Mouse (Mus musculus) forebrain, embryonic 11.5 days (tissue): ENCODE results near the gene Otulin. TPM values are rescaled to one million over a fixed set of nuclear protein-coding genes. Genes with fewer than 3 reads are reported as not detected.
A peak's percentile ranks its signal among the peaks of the same experiment; 100 is the strongest.

Experiments
- ATAC-seq: fragments of 200-750 bp; cut with Nextera tagmentation; replicated peaks from 2 replicates; pipeline ENCODE4 v1.8.0; 2017; ENCODE audit warnings: moderate TSS enrichment; ENCODE audit not compliant: low FRiP score
- DNase-seq: peaks from one replicate; pipeline ENCODE4 v3.0.0-alpha.2; 2017; ENCODE audit warnings: low spot score
- H3K27ac ChIP-seq: fragments of 300-500 bp; sonication (generic); 2 replicates; pipeline ENCODE4 v1.5.1; 2014; ENCODE audit warnings: low read depth, low read length
- H3K27me3 ChIP-seq: fragments of 300-500 bp; sonication (generic); 2 replicates; pipeline ENCODE4 v1.6.1; 2014; ENCODE audit warnings: mild to moderate bottlenecking, low read length, mixed read lengths; ENCODE audit not compliant: control insufficient read depth, insufficient read depth
- H3K36me3 ChIP-seq: fragments of 300-500 bp; sonication (generic); 2 replicates; pipeline ENCODE4 v1.6.1; 2014; ENCODE audit warnings: mild to moderate bottlenecking, low read length, moderate library complexity, mixed read lengths; ENCODE audit not compliant: control insufficient read depth, insufficient read depth
- H3K4me1 ChIP-seq: fragments of 300-500 bp; sonication (generic); replicated peaks from 2 replicates; pipeline ENCODE4 v1.6.1; 2014; ENCODE audit warnings: low read length, mixed read lengths; ENCODE audit not compliant: control insufficient read depth, insufficient read depth
- H3K4me2 ChIP-seq: fragments of 300-500 bp; sonication (generic); 2 replicates; pipeline ENCODE4 v1.6.1; 2014; ENCODE audit warnings: low read depth, mild to moderate bottlenecking, low read length, moderate library complexity, mixed read lengths; ENCODE audit not compliant: severe bottlenecking
- H3K4me3 ChIP-seq: fragments of 300-500 bp; sonication (generic); 2 replicates; pipeline ENCODE4 v1.5.1; 2014; ENCODE audit warnings: low read depth, low read length
- H3K9ac ChIP-seq: fragments of 300-500 bp; sonication (generic); 2 replicates; pipeline ENCODE4 v1.6.1; 2014; ENCODE audit warnings: low read length
- H3K9me3 ChIP-seq: fragments of 300-500 bp; sonication (generic); 2 replicates; pipeline ENCODE4 v1.6.1; 2016; ENCODE audit warnings: low read length, mixed read lengths; ENCODE audit not compliant: control insufficient read depth
- WGBS: fragments of 180-500 bp; shearing (Covaris S2); extraction: QIAGEN DNeasy Blood & Tissue Kit; methylation state at CpG from one replicate; pipeline ENCODE4 v1.1.7; 2014; 5-methylcytosine and 5-hydroxymethylcytosine counted together
- polyA plus RNA-seq: library from polyadenylated mRNA; unstranded; fragments of >200 nt; fragmentation: Nextera tagmentation; extraction: Ambion mirVana; gene quantifications from 2 replicates; pipeline ENCODE4 v1.2.1, GENCODE M21; 2014

The Otulin gene
- polyA plus RNA-seq, 1 experiment from 2014 or later = 35.7 TPM

- WGBS = 97% methylated on average over 3 of the region's 3 CpGs
These were observed 13.3 kb downstream of the Otulin start for GRCm38 (mm10) chr15:27617227-27617626.

GRCm38 (mm10) chr15:27616159-27616558 is 14.3 kb downstream of the Otulin start:
- no peak overlapping the region for H3K27ac ChIP-seq
- ATAC-seq (no peak), DNase-seq (no peak)
- H3K4me3 ChIP-seq = no peak overlapping the region
- no peak overlapping the region for H3K9ac ChIP-seq
- no peak overlapping the region for H3K4me2 ChIP-seq
- no peaks in the 10 kb centered on the region; the same call in 1 of the 2 replicates for H3K36me3 ChIP-seq
- no peaks in the 10 kb centered on the region for H3K9me3 ChIP-seq
- no peaks in the 10 kb centered on the region for H3K4me1 ChIP-seq
- H3K27me3 ChIP-seq = no peaks in the 10 kb centered on the region
- 93% methylated on average over 4 of the region's 4 CpGs for WGBS

More at GRCm38 (mm10) chr15:27617227-27617626, 13.3 kb downstream of the Otulin start:
- DNase-seq (no peak), ATAC-seq (no peak)
- no peaks in the 10 kb centered on the region for H3K4me1 ChIP-seq
- H3K27me3 ChIP-seq = no peaks in the 10 kb centered on the region
- H3K4me3 ChIP-seq = no peak overlapping the region
- no peak overlapping the region for H3K9ac ChIP-seq
- no peaks in the 10 kb centered on the region for H3K36me3 ChIP-seq
- no peaks in the 10 kb centered on the region for H3K9me3 ChIP-seq
- H3K4me2 ChIP-seq = no peak overlapping the region
- no peak overlapping the region for H3K27ac ChIP-seq

GRCm38 (mm10) chr15:27613255-27613654 is 17.2 kb downstream of the Otulin start:
- 90% methylated on average over 4 of the region's 4 CpGs for WGBS
- no peak overlapping the region for H3K27ac ChIP-seq
- H3K36me3 ChIP-seq = no peaks in the 10 kb centered on the region; the same call in 1 of the 2 replicates
- no peak overlapping the region for H3K4me2 ChIP-seq
- no peaks in the 10 kb centered on the region for H3K4me1 ChIP-seq
- DNase-seq = no peak
- peak; percentile 46; the same call in 1 of the 2 replicates for ATAC-seq
- no peak overlapping the region for H3K4me3 ChIP-seq
- no peak overlapping the region for H3K9ac ChIP-seq
- H3K27me3 ChIP-seq = no peaks in the 10 kb centered on the region
- no peaks in the 10 kb centered on the region for H3K9me3 ChIP-seq

- H3K4me1 ChIP-seq = no peaks in the 10 kb centered on the region
- no peaks in the 10 kb centered on the region; the same call in 1 of the 2 replicates for H3K36me3 ChIP-seq
- no peak overlapping the region for H3K9ac ChIP-seq
- ATAC-seq = peak; percentile 80
- 55% methylated on average over 6 of the region's 6 CpGs for WGBS
- DNase-seq = peak; percentile 75
- no peaks in the 10 kb centered on the region for H3K27me3 ChIP-seq
- no peak overlapping the region for H3K27ac ChIP-seq
- no peak overlapping the region for H3K4me2 ChIP-seq
- H3K4me3 ChIP-seq = no peak overlapping the region
- H3K9me3 ChIP-seq = no peaks in the 10 kb centered on the region
These were observed 17.8 kb downstream of the Otulin start for GRCm38 (mm10) chr15:27612533-27613221.

- Histone ChIP-seq H3K4me1 (no peaks in the 10 kb centered on the region), H3K4me3 (no peak overlapping the region), H3K27ac (no peak overlapping the region), H3K27me3 (no peaks in the 10 kb centered on the region), H3K9ac (no peak overlapping the region), H3K9me3 (no peaks in the 10 kb centered on the region), H3K4me2 (no peak overlapping the region), H3K36me3 (no peaks in the 10 kb centered on the region; the same call in 1 of the 2 replicates)
- ATAC-seq (no peak), DNase-seq (no peak)
- WGBS = 92% methylated on average over 4 of the region's 4 CpGs
These were observed 20.9 kb downstream of the Otulin start for GRCm38 (mm10) chr15:27609554-27609953.

- H3K27me3 ChIP-seq = no peaks in the 10 kb centered on the region
- no peaks in the 10 kb centered on the region for H3K4me1 ChIP-seq
- no peak overlapping the region for H3K9ac ChIP-seq
- H3K36me3 ChIP-seq = no peaks in the 10 kb centered on the region; the same call in 1 of the 2 replicates
- ATAC-seq = no peak
- H3K4me2 ChIP-seq = no peak overlapping the region
- 90% methylated on average over 3 of the region's 3 CpGs for WGBS
- H3K4me3 ChIP-seq = no peak overlapping the region
- no peak overlapping the region for H3K27ac ChIP-seq
- no peak for DNase-seq
- H3K9me3 ChIP-seq = no peaks in the 10 kb centered on the region
These were observed 25.2 kb downstream of the Otulin start for GRCm38 (mm10) chr15:27605252-27605651.

GRCm38 (mm10) chr15:27604558-27604957 is 25.9 kb downstream of the Otulin start:
- H3K36me3 ChIP-seq = no peaks in the 10 kb centered on the region; the same call in 1 of the 2 replicates
- no peak overlapping the region for H3K27ac ChIP-seq
- no peaks in the 10 kb centered on the region for H3K4me1 ChIP-seq
- H3K9me3 ChIP-seq = no peaks in the 10 kb centered on the region
- H3K4me2 ChIP-seq = no peak overlapping the region
- no peak overlapping the region for H3K4me3 ChIP-seq
- ATAC-seq = no peak
- WGBS = 88% methylated on average over 3 of the region's 3 CpGs
- DNase-seq = no peak
- no peaks in the 10 kb centered on the region for H3K27me3 ChIP-seq
- H3K9ac ChIP-seq = no peak overlapping the region

- ATAC-seq (no peak), DNase-seq (no peak)
- Histone ChIP-seq H3K4me2 (no peak overlapping the region), H3K36me3 (no peaks in the 10 kb centered on the region), H3K9ac (no peak overlapping the region), H3K27me3 (no peaks in the 10 kb centered on the region), H3K4me3 (no peak overlapping the region), H3K27ac (no peak overlapping the region), H3K4me1 (no peaks in the 10 kb centered on the region), H3K9me3 (no peaks in the 10 kb centered on the region)
- WGBS = 90% methylated on average over 5 of the region's 5 CpGs
These were observed 30.0 kb downstream of the Otulin start for GRCm38 (mm10) chr15:27600524-27600923.
